Mouse (Mus musculus) hindbrain, embryonic 10.5 days (tissue): ENCODE measurements at regions not wholly inside any gene's neighbourhood (a gene's known extent, or its start where the extent isn't known, plus 50 kb on each side); places are given as distances from the start of the nearest gene placed in this dataset.
A peak's percentile ranks its signal among the peaks of the same experiment; 100 is the strongest.

Experiments
- DNase-seq: peaks from one replicate; pipeline ENCODE4 v3.0.0-alpha.2; 2017; ENCODE audit warnings: low spot score
- H3K27ac ChIP-seq: fragments of 300-500 bp; sonication (generic); 2 replicates; pipeline ENCODE4 v1.5.1; 2016; ENCODE audit warnings: mild to moderate bottlenecking, moderate library complexity
- H3K27me3 ChIP-seq: fragments of 300-500 bp; sonication (generic); 2 replicates; pipeline ENCODE4 v1.6.1; 2016; ENCODE audit warnings: mild to moderate bottlenecking; ENCODE audit not compliant: poor library complexity, insufficient read depth, severe bottlenecking
- H3K36me3 ChIP-seq: fragments of 300-500 bp; sonication (generic); 2 replicates; pipeline ENCODE4 v1.6.1; 2016; ENCODE audit warnings: mild to moderate bottlenecking, moderate library complexity
- H3K4me1 ChIP-seq: fragments of 300-500 bp; sonication (generic); replicated peaks from 2 replicates; pipeline ENCODE4 v1.6.1; 2016; ENCODE audit warnings: mild to moderate bottlenecking
- H3K4me3 ChIP-seq: fragments of 300-500 bp; sonication (generic); 2 replicates; pipeline ENCODE4 v1.5.1; 2016; ENCODE audit warnings: mild to moderate bottlenecking, moderate library complexity
- H3K9me3 ChIP-seq: fragments of 300-500 bp; sonication (generic); 2 replicates; pipeline ENCODE4 v1.6.1; 2016; ENCODE audit warnings: mild to moderate bottlenecking, moderate library complexity
- whole genome bisulfite sequencing: fragments of 180-500 bp; shearing (Covaris S2); methylation state at CpG from one replicate; pipeline ENCODE4 v1.1.7; 2016; 5-methylcytosine and 5-hydroxymethylcytosine counted together

DNA sequence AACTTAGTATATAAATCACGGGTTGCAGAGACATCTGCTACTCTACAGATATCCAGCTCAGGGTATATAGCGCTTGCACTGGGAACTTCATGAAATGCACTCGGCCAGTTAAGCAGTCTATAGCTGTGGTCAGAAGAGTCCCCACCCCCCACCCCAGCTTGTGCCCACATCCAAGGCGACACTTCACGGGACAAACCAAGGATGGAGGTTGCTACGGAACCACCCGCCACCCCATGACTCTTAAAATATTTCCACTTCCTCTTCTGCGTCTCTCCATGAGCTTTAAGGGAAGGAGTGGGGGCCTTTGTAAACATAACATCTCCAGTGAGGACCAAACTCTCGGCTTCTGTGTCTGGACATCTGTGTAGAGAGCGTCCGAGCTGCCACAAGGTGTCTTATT lies 469.5 kb upstream of the Fam19a5 start:
- Histone ChIP-seq H3K4me3 (no peak overlapping the region), H3K36me3 (no peaks in the 10 kb centered on the region), H3K4me1 (no peaks in the 10 kb centered on the region), H3K27ac (no peak overlapping the region), H3K9me3 (no peaks in the 10 kb centered on the region), H3K27me3 (no peaks in the 10 kb centered on the region)
- WGBS: 83% methylated on average over 11 of the region's 11 CpGs
- no peak for DNase-seq

DNA sequence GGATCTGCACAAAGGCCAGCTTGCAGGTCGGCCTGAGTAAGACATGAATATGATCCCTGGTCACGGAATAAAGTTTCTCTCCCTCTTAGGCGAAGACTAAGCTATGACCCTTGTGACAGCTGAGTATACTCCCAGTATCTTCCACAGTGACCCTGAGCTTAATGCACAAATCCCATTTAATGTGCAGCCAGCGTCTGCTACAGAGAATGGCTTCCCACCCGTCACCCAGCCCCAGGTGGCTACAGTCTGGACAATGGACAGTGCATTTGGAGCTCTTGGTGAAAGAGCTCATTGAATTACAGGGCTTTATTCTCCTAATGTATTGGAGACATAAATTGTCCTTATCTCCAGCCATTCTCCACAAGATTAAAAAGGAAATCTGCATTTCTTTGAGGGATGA lies 454.3 kb upstream of the Fam19a5 start:
- no peaks in the 10 kb centered on the region for H3K27me3 ChIP-seq
- no peak overlapping the region for H3K4me3 ChIP-seq
- H3K4me1 ChIP-seq: peaks cover 29% of the 10 kb centered on the region
- H3K36me3 ChIP-seq: no peaks in the 10 kb centered on the region
- no peaks in the 10 kb centered on the region for H3K9me3 ChIP-seq
- 32% methylated on average over 5 of the region's 5 CpGs for WGBS
- peak overlapping the region; percentile 78 for H3K27ac ChIP-seq
- DNase-seq: peak; percentile 46

DNA sequence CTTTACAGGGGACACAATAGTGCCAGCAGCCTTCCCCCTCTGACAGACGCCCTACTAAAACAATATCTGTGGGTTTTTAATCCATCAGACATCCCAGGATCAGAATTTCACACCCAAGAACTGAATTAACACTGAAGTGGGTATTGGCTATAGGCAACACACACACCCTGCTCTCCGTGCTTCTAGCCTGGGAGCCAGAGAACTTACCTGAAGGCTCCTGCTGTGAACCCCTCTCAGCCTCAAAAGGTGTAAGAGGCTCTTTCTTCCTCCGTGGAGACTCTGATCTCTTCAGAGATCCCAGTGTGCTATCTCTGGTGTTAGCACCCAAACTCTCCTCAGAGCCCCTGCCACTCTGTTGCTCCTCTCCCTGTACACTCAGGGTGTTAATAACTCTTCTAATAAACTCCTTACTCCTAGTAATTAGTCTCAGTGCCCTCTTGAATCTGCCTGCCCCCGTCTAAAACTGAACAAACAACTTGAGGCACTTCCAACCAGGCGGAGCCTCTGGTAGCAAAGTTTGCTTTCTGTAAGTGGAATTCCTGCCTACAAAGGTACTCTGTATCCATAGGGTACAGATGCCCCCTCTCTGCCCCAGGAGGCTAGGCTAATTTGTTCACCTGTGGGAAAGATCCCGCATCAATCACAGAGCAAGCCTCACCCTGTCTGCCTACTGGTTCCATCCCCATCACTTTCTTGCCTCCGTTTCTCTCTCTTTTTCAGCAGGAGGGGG lies 452.9 kb upstream of the Fam19a5 start:
- Histone ChIP-seq H3K27ac (peak overlapping the region; percentile 73), H3K4me3 (no peak overlapping the region), H3K27me3 (no peaks in the 10 kb centered on the region), H3K9me3 (no peaks in the 10 kb centered on the region), H3K36me3 (no peaks in the 10 kb centered on the region), H3K4me1 (peaks cover 29% of the 10 kb centered on the region)
- 65% methylated on average over 7 of the region's 7 CpGs for WGBS
- DNase-seq: no peak

DNA sequence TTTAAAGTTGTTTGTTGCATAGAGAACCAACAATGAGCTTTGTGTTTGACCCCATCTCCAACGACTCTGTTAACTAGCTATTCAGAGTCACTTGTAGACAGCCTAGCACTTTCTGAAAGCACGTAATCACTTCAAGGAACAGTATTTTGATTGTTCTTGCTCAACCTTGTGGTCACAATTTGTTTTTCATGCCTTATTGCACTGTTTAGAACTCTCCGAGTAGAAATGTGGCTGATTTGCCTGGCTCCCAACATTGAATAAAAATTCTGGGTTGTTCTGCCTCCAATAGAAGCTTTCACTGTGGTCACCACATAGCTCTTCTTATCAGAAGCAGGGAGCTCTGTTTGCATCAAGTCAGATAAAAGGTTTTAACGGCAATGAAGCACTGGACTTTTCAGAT lies 446.9 kb upstream of the Fam19a5 start:
- 70% methylated on average over 4 of the region's 4 CpGs for WGBS
- H3K9me3 ChIP-seq: no peaks in the 10 kb centered on the region
- no peak overlapping the region for H3K4me3 ChIP-seq
- no peaks in the 10 kb centered on the region for H3K27me3 ChIP-seq
- no peak for DNase-seq
- no peaks in the 10 kb centered on the region for H3K4me1 ChIP-seq
- no peak overlapping the region for H3K27ac ChIP-seq
- no peaks in the 10 kb centered on the region for H3K36me3 ChIP-seq

DNA sequence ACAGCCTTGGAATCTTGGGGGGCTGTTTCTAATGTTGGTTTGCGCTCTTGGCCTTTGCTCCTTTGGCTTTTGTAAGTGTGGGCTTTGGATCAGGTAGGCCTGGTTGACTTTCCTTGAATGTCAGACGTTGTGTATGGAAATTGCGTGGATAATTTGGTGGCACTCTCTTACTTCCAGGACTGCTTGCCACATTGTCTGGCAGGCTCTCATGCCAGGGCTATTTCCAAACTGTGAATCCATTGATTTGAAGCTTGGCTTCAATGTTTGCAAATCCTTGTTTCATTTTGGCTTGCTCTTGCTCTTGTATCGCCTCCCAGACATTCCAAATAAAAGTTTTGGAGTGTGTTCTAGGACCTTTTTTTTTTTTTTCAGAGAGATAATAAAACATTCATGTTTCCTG lies 443.0 kb upstream of the Fam19a5 start:
- Histone ChIP-seq H3K4me3 (no peak overlapping the region), H3K9me3 (peaks cover 6% of the 10 kb centered on the region; the same call in 1 of the 2 replicates), H3K36me3 (no peaks in the 10 kb centered on the region), H3K27ac (no peak overlapping the region), H3K4me1 (no peaks in the 10 kb centered on the region), H3K27me3 (no peaks in the 10 kb centered on the region)
- no peak for DNase-seq
- 88% methylated on average over 4 of the region's 4 CpGs for WGBS

DNA sequence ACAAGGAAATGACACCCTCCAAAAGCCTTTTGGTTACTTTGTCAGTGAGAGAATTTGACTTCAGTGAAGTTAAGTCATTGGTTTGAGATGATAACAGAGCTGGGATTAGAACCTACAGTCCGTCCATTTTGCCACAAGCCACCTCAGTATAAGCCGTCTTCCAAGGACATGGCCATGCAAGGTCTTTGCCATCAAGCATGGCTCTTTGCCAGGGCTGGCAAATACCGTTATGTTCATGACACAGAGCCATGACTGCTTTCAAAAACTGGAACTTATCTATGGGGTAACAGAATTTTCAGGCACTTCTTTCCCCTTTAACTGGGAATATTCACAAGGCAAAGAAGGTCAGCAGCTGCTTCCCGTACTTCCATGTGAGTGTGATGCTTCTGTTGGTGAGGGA lies 441.9 kb upstream of the Fam19a5 start:
- H3K36me3 ChIP-seq: no peaks in the 10 kb centered on the region
- peaks cover 6% of the 10 kb centered on the region; the same call in 1 of the 2 replicates for H3K9me3 ChIP-seq
- H3K4me1 ChIP-seq: no peaks in the 10 kb centered on the region
- H3K27ac ChIP-seq: no peak overlapping the region
- WGBS: 94% methylated on average over 4 of the region's 4 CpGs
- DNase-seq: no peak
- no peaks in the 10 kb centered on the region for H3K27me3 ChIP-seq
- no peak overlapping the region for H3K4me3 ChIP-seq

DNA sequence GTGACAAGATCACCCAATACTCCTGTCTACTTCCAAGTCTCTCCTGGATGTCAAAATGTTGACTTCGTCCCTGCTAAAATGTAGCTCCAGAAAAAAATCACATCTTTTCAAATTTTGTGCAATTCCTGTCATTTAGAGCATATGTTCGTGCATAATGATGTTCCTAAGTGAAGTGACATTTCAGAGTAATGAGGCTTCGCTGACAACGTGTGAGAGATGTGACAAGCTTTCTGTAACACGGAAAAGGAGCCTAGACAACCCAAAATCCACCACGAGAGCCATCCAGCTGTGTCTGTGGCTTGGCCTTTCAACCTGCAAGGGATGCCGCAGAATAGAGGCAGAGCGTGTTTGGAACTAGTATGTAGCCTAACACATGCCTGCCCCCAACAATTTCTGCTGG lies 438.1 kb upstream of the Fam19a5 start:
- Histone ChIP-seq H3K4me1 (no peaks in the 10 kb centered on the region), H3K9me3 (peaks cover 6% of the 10 kb centered on the region; the same call in 1 of the 2 replicates), H3K27ac (no peak overlapping the region), H3K27me3 (no peaks in the 10 kb centered on the region), H3K4me3 (no peak overlapping the region), H3K36me3 (no peaks in the 10 kb centered on the region)
- no peak for DNase-seq
- 88% methylated on average over 8 of the region's 8 CpGs for WGBS

DNA sequence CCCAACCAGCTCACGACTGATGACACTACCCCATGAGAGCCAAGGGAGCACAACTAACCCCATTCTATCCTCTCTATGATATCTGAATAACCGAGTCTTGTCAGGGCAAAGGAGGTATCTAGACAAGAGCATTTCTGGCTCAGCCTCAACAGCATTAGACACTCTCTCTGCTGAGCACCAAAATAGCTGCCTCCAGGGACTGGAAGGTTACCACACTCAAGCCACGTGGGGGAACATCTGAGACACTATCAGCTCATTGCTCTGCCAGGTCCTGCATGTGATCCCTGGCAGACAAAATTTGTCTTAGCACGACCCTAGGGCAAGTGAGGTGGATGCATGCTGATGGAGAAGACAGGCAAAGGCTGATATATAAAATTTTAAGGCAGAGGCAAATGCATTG lies 436.4 kb upstream of the Fam19a5 start:
- WGBS: 75% methylated on average over 4 of the region's 4 CpGs
- Histone ChIP-seq H3K4me3 (no peak overlapping the region), H3K27ac (no peak overlapping the region), H3K27me3 (no peaks in the 10 kb centered on the region), H3K9me3 (peaks cover 6% of the 10 kb centered on the region; the same call in 1 of the 2 replicates), H3K4me1 (no peaks in the 10 kb centered on the region), H3K36me3 (no peaks in the 10 kb centered on the region)
- no peak for DNase-seq

DNA sequence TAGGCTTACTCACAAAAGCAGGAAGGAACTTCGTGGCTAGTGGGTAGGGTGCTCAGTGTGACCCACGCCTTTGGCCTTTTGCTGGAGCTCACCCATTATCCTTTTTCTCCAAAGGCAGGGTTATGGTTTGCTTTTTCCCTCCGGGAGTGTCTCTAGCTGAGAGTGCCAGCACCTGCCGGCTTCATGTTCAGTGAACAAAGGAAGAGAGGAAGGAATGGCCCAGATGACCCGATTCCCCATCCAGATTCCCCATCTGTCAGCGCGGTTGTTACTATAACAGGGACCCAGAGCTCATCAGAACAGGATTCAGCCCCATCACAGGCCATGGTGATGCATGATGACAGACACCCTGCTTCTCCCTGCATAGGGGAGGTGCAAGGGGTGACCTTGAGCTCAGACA lies 435.7 kb upstream of the Fam19a5 start:
- DNase-seq: no peak
- Histone ChIP-seq H3K4me1 (no peaks in the 10 kb centered on the region), H3K4me3 (no peak overlapping the region), H3K27ac (0 out of 2 replicates have a peak overlapping the region, but pooled peaks have one; percentile 18), H3K27me3 (no peaks in the 10 kb centered on the region), H3K36me3 (no peaks in the 10 kb centered on the region), H3K9me3 (peaks cover 6% of the 10 kb centered on the region; the same call in 1 of the 2 replicates)
- WGBS: 85% methylated on average over 7 of the region's 7 CpGs

DNA sequence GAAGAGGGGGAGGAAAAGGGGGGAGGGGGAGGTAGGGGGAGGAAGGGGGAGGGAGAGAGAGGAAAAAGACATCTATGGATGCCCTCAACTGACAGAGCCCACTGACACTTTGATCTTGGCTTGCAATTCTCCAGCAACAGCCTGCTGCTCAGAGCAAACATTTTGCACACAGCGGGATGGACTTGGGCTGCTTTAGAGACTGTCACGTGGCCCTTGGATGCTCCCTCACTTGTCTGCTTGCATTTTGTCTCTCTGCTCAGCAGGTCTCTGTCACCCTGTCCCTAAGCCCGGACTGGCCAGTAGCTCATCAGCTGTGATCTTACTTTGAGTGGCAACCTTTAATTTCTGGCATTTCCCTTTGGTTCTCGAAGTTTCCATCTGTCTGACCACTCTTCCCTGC lies 421.4 kb upstream of the Fam19a5 start:
- 27% methylated on average over 4 of the region's 4 CpGs for WGBS
- Histone ChIP-seq H3K9me3 (no peaks in the 10 kb centered on the region), H3K4me3 (no peak overlapping the region), H3K27me3 (no peaks in the 10 kb centered on the region), H3K36me3 (no peaks in the 10 kb centered on the region), H3K27ac (no peak overlapping the region), H3K4me1 (0 out of 2 replicates have a peak, but pooled peaks cover 3% of the 10 kb centered on the region)
- no peak for DNase-seq

DNA sequence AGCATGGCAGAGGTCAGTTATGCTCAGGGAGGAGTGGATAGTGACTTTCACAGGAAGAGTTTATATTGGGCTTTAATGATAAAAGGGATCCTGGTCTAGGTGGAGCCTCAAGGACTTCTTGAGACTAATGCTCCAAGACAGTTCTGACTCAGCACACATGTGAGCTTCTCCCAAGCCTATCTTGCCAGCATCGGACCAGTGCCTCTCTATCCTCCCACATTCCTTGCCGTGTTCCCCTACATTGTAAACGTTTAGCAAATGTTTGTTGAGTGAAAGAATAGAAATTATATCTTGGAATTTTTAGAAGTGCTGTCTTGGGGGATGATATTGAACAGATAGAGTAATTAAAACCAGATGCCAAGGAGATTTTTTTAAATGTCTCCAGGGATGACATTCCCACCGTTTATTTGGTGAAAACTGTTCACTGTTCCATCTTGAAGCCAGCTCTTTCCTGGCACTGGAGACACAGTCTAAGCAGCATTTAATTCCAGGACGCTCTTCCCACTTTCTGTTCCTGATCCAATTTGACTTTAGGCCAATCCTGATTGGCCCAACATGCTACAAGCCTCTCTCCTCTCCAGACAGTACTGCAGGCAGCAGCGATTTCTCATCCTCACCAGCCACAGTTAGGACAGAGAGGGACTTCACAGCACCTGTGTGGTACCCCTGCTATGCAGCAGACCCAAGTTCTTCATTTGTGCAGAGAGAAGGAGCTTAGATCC lies 418.5 kb upstream of the Fam19a5 start:
- no peak overlapping the region for H3K4me3 ChIP-seq
- H3K27me3 ChIP-seq: no peaks in the 10 kb centered on the region
- no peak for DNase-seq
- H3K9me3 ChIP-seq: no peaks in the 10 kb centered on the region
- WGBS: 81% methylated on average over 6 of the region's 6 CpGs
- H3K4me1 ChIP-seq: 0 out of 2 replicates have a peak, but pooled peaks cover 3% of the 10 kb centered on the region
- no peaks in the 10 kb centered on the region for H3K36me3 ChIP-seq
- no peak overlapping the region for H3K27ac ChIP-seq

DNA sequence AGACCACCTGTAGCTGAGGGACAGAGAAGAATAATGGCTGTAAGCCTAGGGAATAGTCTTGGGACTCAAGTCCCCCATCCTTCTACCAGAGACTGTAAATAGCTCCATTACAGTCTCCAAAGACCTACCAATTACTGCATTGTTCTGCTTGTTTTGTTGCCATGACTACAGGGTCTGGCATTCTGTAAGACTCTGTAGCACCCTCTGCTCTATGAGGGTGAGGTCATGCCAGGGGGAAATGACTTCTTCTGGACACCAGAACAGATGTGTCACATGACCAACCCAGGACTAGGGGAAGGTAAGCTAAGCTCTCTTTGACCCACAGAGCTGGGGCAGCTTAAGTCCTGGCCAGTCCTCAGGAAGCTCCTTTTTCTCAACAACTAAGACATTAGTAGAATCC lies 405.2 kb upstream of the Fam19a5 start:
- Histone ChIP-seq H3K4me1 (peaks cover 6% of the 10 kb centered on the region), H3K9me3 (no peaks in the 10 kb centered on the region), H3K4me3 (no peak overlapping the region), H3K27ac (no peak overlapping the region), H3K36me3 (no peaks in the 10 kb centered on the region), H3K27me3 (no peaks in the 10 kb centered on the region)
- DNase-seq: no peak

DNA sequence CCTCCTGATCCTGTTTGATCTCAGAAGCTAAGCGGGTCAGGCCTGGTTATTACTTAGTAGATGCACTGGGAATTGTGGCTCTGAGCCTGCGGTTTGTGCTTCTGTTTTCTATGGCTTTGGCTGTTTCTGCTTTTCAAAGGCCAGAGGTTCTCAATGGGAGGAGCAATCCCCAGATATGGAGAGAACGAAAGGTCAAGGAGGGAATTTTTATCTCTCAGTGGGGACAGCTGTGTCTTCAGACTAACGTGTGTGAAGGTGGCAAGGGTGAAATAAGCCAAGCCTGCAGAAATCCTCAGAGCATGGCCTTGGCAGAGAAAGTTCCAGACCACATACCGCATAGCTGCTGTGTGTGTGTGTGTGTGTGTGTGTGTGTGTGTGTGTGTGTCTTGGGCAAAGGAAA lies 375.0 kb upstream of the Fam19a5 start:
- no peaks in the 10 kb centered on the region for H3K4me1 ChIP-seq

More for the DNA sequence above, 375.0 kb upstream of the Fam19a5 start:
- Histone ChIP-seq H3K27me3 (no peaks in the 10 kb centered on the region), H3K36me3 (no peaks in the 10 kb centered on the region), H3K27ac (no peak overlapping the region), H3K4me3 (no peak overlapping the region), H3K9me3 (no peaks in the 10 kb centered on the region)
- WGBS: 81% methylated on average over 5 of the region's 5 CpGs
- no peak for DNase-seq
